Mouse (Mus musculus): ENCODE data around the gene Borcs5. TPM values are rescaled to one million over a fixed set of nuclear protein-coding genes. Genes with fewer than 3 reads are reported as not detected.
A peak's percentile ranks its signal among the peaks of the same experiment; 100 is the strongest.

Borcs5 gene
- polyA plus RNA-seq, 1 experiment from 2014 or later: 18.1 TPM

DNA sequence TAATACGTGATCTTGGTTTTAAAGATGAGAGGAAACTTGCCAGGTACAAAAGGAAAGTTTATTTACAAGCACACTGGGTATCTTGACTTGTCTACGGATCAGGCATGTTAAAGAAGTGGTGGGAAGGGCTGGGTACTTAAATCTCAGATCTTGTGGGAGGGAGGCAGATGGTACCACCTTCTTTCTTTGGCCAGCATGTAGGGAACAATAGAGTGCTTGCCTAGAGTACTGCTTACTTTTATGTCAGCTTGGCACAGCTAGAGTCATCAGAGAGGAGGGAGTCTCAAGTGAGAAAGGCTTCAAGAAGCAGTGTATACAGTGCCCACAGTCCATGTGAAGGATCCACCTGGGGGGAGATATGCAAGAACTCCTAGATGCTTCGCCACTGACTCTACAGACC, 34.1 kb upstream of the Borcs5 start:
- H3K9ac ChIP-seq (ENCODE audit: low read length): no peak overlapping the region
- ATAC-seq (ENCODE audit: insufficient number of reproducible peaks, low FRiP score, low TSS enrichment, low read depth) (no peak), DNase-seq (ENCODE audit: low spot score) (no peak)
- no peaks in the 10 kb centered on the region for H3K36me3 ChIP-seq (ENCODE audit: control insufficient read depth, insufficient read depth, low read length)
- H3K9me3 ChIP-seq (ENCODE audit: control insufficient read depth, low read length): no peaks in the 10 kb centered on the region
- H3K4me1 ChIP-seq (ENCODE audit: control insufficient read depth, insufficient read depth, low read length): peaks cover 11% of the 10 kb centered on the region
- H3K4me2 ChIP-seq (ENCODE audit: low read depth, severe bottlenecking): no peak overlapping the region
- WGBS: 90% methylated on average over 3 of the region's 3 CpGs
- H3K4me3 ChIP-seq (ENCODE audit: low read depth, low read length): no peak overlapping the region
- no peak overlapping the region for H3K27ac ChIP-seq (replicated peaks; ENCODE audit: low read depth, low read length)
- H3K27me3 ChIP-seq (ENCODE audit: control insufficient read depth, insufficient read depth, low read length): no peaks in the 10 kb centered on the region

DNA sequence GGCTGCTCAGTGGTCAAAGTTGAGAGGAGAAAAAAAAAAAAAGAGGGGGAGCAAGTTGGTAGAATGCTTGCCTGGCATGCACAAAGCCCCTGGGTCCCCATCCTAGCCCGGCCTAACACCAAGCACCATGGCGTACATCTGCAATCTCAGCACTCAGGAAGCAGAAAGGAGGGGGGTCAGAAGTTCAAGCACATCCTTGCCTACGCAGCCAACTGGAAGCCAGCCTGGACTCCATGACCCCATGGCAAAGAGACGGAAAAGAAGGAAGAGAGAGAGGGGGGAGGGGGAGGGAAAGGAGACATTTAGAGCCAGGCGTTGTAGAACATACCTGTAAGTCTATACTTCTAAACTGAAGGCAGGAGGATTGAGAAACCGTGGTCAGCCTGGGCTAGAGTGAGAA, 32.8 kb upstream of the Borcs5 start:
- Histone ChIP-seq H3K9ac (ENCODE audit: low read length) (no peak overlapping the region), H3K4me3 (ENCODE audit: low read depth, low read length) (no peak overlapping the region), H3K9me3 (ENCODE audit: control insufficient read depth, low read length) (no peaks in the 10 kb centered on the region), H3K36me3 (ENCODE audit: control insufficient read depth, insufficient read depth, low read length) (no peaks in the 10 kb centered on the region), H3K27ac (replicated peaks; ENCODE audit: low read depth, low read length) (peak overlapping the region; percentile 22; the same call in 1 of the 2 replicates), H3K4me2 (ENCODE audit: low read depth, severe bottlenecking) (no peak overlapping the region), H3K27me3 (ENCODE audit: control insufficient read depth, insufficient read depth, low read length) (no peaks in the 10 kb centered on the region), H3K4me1 (ENCODE audit: control insufficient read depth, insufficient read depth, low read length) (peaks cover 9% of the 10 kb centered on the region)
- 55% methylated on average over 6 of the region's 6 CpGs for WGBS
- ATAC-seq (ENCODE audit: insufficient number of reproducible peaks, low FRiP score, low TSS enrichment, low read depth): no peak
- DNase-seq (ENCODE audit: low spot score): no peak

DNA sequence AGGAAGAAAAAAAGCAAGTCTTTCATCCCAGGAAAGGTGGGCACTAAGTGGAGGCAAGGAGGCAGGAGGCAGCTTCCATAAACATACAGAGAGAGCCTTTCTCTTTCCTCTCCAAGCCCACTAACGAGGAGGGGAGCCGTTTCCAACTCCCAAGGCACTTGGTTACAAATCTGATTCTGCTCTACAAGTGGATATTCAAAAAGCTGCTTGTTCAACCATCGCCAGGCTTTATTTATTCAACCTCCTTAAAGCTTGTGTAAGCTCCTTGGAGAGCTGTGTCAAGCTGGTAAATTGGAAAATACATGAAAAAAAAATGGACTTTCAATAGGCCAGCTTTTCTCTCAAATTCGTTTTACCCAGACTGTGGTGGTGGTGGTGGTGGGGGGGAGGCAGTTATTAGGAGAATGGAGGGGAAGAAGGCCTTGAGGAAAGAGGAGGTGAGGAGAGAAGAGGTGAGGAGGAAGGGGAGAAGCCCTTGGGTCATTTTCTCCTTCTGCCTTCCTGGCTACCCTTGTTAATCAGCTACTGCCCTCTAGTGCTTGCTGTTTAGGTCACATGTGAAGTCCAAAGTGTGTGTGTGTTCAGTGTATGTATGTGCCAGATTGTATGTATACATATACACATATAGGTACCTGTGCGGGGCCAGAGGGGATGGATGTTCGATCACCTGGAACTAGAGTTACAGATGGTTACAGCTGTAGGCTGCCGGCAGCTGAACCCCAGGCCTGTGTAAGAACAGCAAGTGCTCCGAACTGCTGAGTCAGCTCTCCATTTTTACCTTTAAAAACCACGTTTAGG, 32.2 kb upstream of the Borcs5 start:
- H3K9me3 ChIP-seq (ENCODE audit: control insufficient read depth, low read length): no peaks in the 10 kb centered on the region
- 0 out of 2 replicates have a peak, but pooled peaks have one; percentile 19 for ATAC-seq (ENCODE audit: insufficient number of reproducible peaks, low FRiP score, low TSS enrichment, low read depth)
- H3K4me3 ChIP-seq (ENCODE audit: low read depth, low read length): no peak overlapping the region
- WGBS: 63% methylated on average over 9 of the region's 9 CpGs
- no peak overlapping the region for H3K9ac ChIP-seq (ENCODE audit: low read length)
- no peak for DNase-seq (ENCODE audit: low spot score)
- no peaks in the 10 kb centered on the region for H3K27me3 ChIP-seq (ENCODE audit: control insufficient read depth, insufficient read depth, low read length)
- peaks cover 5% of the 10 kb centered on the region for H3K4me1 ChIP-seq (ENCODE audit: control insufficient read depth, insufficient read depth, low read length)
- no peaks in the 10 kb centered on the region for H3K36me3 ChIP-seq (ENCODE audit: control insufficient read depth, insufficient read depth, low read length)
- H3K27ac ChIP-seq (replicated peaks; ENCODE audit: low read depth, low read length): no peak overlapping the region; the same call in 1 of the 2 replicates
- no peak overlapping the region for H3K4me2 ChIP-seq (ENCODE audit: low read depth, severe bottlenecking)

- no peak for ATAC-seq (ENCODE audit: insufficient number of reproducible peaks, low FRiP score, low TSS enrichment, low read depth)
- Histone ChIP-seq H3K4me2 (ENCODE audit: low read depth, severe bottlenecking) (no peak overlapping the region), H3K36me3 (ENCODE audit: control insufficient read depth, insufficient read depth, low read length) (no peaks in the 10 kb centered on the region), H3K4me1 (ENCODE audit: control insufficient read depth, insufficient read depth, low read length) (peaks cover 2% of the 10 kb centered on the region; the same call in 1 of the 2 replicates), H3K27me3 (ENCODE audit: control insufficient read depth, insufficient read depth, low read length) (no peaks in the 10 kb centered on the region), H3K9me3 (ENCODE audit: control insufficient read depth, low read length) (no peaks in the 10 kb centered on the region), H3K9ac (ENCODE audit: low read length) (no peak overlapping the region), H3K4me3 (ENCODE audit: low read depth, low read length) (no peak overlapping the region), H3K27ac (replicated peaks; ENCODE audit: low read depth, low read length) (no peak overlapping the region)
- DNase-seq (ENCODE audit: low spot score): no peak
- WGBS: 80% methylated on average over 9 of the region's 9 CpGs
Measured at GRCm38 (mm10) chr6:134610380-134610779, 28.9 kb upstream of the Borcs5 start.

DNA sequence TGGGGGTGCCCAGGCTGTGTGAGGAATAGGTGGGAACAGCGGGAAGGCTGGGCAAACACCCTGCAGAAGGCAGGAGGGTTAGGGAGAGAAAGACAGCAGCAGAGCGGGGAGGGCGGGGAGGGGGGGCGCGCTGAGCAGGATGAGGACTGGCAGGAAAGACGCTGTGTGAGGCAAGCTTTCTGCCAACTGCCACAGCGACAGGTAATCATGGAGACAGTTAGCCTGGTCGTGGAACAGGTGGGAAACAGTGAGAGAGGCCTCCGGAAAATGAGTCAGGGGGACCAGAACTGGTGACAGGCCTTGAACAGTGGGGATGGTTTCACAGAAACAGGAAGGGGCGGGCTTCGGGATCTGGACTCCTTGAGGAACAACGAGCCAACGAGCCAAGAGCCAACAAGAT, 27.4 kb upstream of the Borcs5 start:
- Histone ChIP-seq H3K9ac (ENCODE audit: low read length) (no peak overlapping the region), H3K9me3 (ENCODE audit: control insufficient read depth, low read length) (no peaks in the 10 kb centered on the region), H3K4me2 (ENCODE audit: low read depth, severe bottlenecking) (no peak overlapping the region), H3K4me1 (ENCODE audit: control insufficient read depth, insufficient read depth, low read length) (no peaks in the 10 kb centered on the region; the same call in 1 of the 2 replicates), H3K27ac (replicated peaks; ENCODE audit: low read depth, low read length) (no peak overlapping the region), H3K27me3 (ENCODE audit: control insufficient read depth, insufficient read depth, low read length) (no peaks in the 10 kb centered on the region), H3K36me3 (ENCODE audit: control insufficient read depth, insufficient read depth, low read length) (no peaks in the 10 kb centered on the region), H3K4me3 (ENCODE audit: low read depth, low read length) (no peak overlapping the region)
- ATAC-seq (ENCODE audit: insufficient number of reproducible peaks, low FRiP score, low TSS enrichment, low read depth) (no peak), DNase-seq (ENCODE audit: low spot score) (no peak)
- 81% methylated on average over 13 of the region's 13 CpGs for WGBS

GRCm38 (mm10) chr6:134614322-134614721, 25.0 kb upstream of the Borcs5 start:
- 90% methylated on average over 4 of the region's 4 CpGs for WGBS
- ATAC-seq (ENCODE audit: insufficient number of reproducible peaks, low FRiP score, low TSS enrichment, low read depth): no peak
- no peak for DNase-seq (ENCODE audit: low spot score)
- no peak overlapping the region for H3K4me3 ChIP-seq (ENCODE audit: low read depth, low read length)
- H3K9ac ChIP-seq (ENCODE audit: low read length): no peak overlapping the region
- H3K36me3 ChIP-seq (ENCODE audit: control insufficient read depth, insufficient read depth, low read length): no peaks in the 10 kb centered on the region
- no peaks in the 10 kb centered on the region for H3K4me1 ChIP-seq (ENCODE audit: control insufficient read depth, insufficient read depth, low read length)
- H3K4me2 ChIP-seq (ENCODE audit: low read depth, severe bottlenecking): no peak overlapping the region
- H3K27me3 ChIP-seq (ENCODE audit: control insufficient read depth, insufficient read depth, low read length): no peaks in the 10 kb centered on the region
- H3K27ac ChIP-seq (replicated peaks; ENCODE audit: low read depth, low read length): no peak overlapping the region
- H3K9me3 ChIP-seq (ENCODE audit: control insufficient read depth, low read length): no peaks in the 10 kb centered on the region

DNA sequence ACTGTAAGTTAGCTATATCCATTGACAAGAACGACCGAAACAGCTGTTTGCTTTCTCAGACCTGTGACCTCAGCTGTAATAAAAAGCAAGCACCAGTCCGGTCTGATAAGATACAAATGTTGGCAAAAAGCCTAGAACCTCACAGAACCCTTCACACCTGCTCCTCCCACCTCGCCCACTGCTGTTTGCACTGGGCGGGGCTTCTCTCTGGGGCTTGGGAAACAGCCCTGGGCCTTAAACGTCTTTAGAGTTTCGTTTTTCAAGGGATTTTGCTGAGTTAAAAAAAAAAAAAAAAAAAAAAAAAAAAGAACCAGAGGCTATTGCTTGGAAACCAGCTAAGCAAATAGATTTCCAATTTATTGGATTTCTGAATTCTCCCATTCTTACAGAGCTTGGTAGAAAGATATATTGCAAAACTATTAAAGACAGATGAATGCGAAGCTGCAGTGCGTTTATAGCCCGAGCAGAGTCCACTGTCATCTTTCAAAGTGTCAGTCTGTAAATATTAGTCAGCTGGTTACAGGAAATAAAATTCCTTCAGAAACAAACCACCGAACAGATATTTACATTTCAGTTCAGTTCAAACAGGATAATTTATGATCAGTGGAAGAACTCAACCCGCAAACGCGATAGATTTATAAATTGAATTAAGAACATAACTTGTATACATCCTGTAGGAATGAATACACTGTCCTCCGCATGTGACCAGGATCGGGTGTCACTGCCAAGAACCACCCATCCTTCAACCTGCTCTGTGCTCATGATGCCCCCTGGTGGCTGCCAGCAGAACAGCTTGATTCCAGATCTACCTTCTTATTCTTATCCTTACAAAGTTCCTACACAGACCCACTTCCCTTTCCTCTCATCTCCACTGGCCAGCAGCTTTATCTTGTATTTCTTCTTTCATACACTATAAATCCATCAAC, 24.3 kb upstream of the Borcs5 start:
- ATAC-seq (ENCODE audit: insufficient number of reproducible peaks, low FRiP score, low TSS enrichment, low read depth): peak; percentile 58; the same call in 1 of the 2 replicates
- Histone ChIP-seq H3K36me3 (ENCODE audit: control insufficient read depth, insufficient read depth, low read length) (no peaks in the 10 kb centered on the region), H3K27me3 (ENCODE audit: control insufficient read depth, insufficient read depth, low read length) (no peaks in the 10 kb centered on the region), H3K4me2 (ENCODE audit: low read depth, severe bottlenecking) (no peak overlapping the region), H3K9ac (ENCODE audit: low read length) (no peak overlapping the region), H3K4me1 (ENCODE audit: control insufficient read depth, insufficient read depth, low read length) (no peaks in the 10 kb centered on the region), H3K27ac (replicated peaks; ENCODE audit: low read depth, low read length) (no peak overlapping the region), H3K4me3 (ENCODE audit: low read depth, low read length) (no peak overlapping the region), H3K9me3 (ENCODE audit: control insufficient read depth, low read length) (no peaks in the 10 kb centered on the region)
- WGBS: 21% methylated on average over 16 of the region's 16 CpGs
- peak; percentile 89 for DNase-seq (ENCODE audit: low spot score)

DNA sequence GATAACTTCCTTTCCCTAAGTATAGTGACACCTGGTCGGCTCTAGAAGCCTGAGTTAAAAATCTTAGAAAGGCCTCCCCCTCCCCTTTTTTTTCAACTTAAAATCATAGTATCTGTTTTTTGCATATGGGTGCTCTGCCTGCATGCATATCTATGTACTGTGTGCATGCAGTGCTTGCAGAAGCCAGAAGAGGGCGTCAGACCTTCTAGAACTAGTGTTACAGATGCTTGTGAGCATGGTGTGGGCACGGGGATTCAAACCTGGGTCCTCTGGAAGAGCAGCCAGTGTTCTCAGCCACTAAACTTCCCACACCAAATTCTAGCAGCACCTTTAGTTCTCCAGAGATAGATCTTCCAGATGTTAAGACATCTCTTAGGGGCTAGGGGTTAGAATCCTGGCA, 21.7 kb upstream of the Borcs5 start:
- no peak overlapping the region for H3K4me3 ChIP-seq (ENCODE audit: low read depth, low read length)
- no peak overlapping the region for H3K27ac ChIP-seq (replicated peaks; ENCODE audit: low read depth, low read length)
- no peaks in the 10 kb centered on the region for H3K27me3 ChIP-seq (ENCODE audit: control insufficient read depth, insufficient read depth, low read length)
- no peak overlapping the region for H3K4me2 ChIP-seq (ENCODE audit: low read depth, severe bottlenecking)
- no peaks in the 10 kb centered on the region for H3K4me1 ChIP-seq (ENCODE audit: control insufficient read depth, insufficient read depth, low read length)
- H3K9ac ChIP-seq (ENCODE audit: low read length): no peak overlapping the region
- ATAC-seq (ENCODE audit: insufficient number of reproducible peaks, low FRiP score, low TSS enrichment, low read depth) (no peak), DNase-seq (ENCODE audit: low spot score) (no peak)
- no peaks in the 10 kb centered on the region for H3K36me3 ChIP-seq (ENCODE audit: control insufficient read depth, insufficient read depth, low read length)
- H3K9me3 ChIP-seq (ENCODE audit: control insufficient read depth, low read length): no peaks in the 10 kb centered on the region
- 57% methylated on average over 3 of the region's 3 CpGs for WGBS

Measured in limb, embryonic 11.5 days (tissue).